19 mouse cellular contexts compared by ENCODE assay signal in genomic region chr19:41260736-41261135, GRCm38 (mm10). TPM values are rescaled to one million over a fixed set of nuclear protein-coding genes. Genes with fewer than 3 reads are reported as not detected.
DNase-seq lines count a peak whose midpoint lies in the region; ATAC-seq and TF ChIP-seq lines count a peak whose summit lies in the region.
"Had no signal": no experiment of that assay in that cellular context is flagged by ENCODE, and none has a peak within 500 bp of the region (broad histone marks: within the 10 kb centered on the region; RNA-seq: fewer than 3 reads in every experiment).

No protein-coding gene starts in this region.

- intact Hi-C loops in left cerebral cortex, postnatal 36 days (cut with DNase I) = loop anchor here (5.0 kb wide), 1 partner anchor 222 kb away; the partner anchor contains the start of gene Lcor

- no peak overlapping the region for H3K4me2 ChIP-seq in kidney, embryonic 14.5 days (replicated peaks; ENCODE audit: low read depth, low read length)
- H3K4me2 ChIP-seq in intestine, postnatal 0 days (replicated peaks; ENCODE audit: low read depth) = peak overlapping the region; percentile 42
- H3K4me2 ChIP-seq in kidney, postnatal 0 days (ENCODE audit: low read length) = no peak overlapping the region
- 0 out of 2 replicates have a peak overlapping the region, but pooled peaks have one; percentile 7 for H3K4me2 ChIP-seq in stomach, embryonic 16.5 days (ENCODE audit: low read depth, low read length)
- H3K4me2 ChIP-seq: hindbrain, embryonic 14.5 days had no signal

- DNase-seq in kidney, adult 11 months = peak; percentile 72
- peak; percentile 11 for DNase-seq in kidney, postnatal 0 days (ENCODE audit: low spot score)
- DNase-seq in adipocyte (ENCODE audit: low spot score) = no peak
- DNase-seq in cerebellum, postnatal 25 days = no peak
- DNase-seq in left cerebral cortex, postnatal 36 days (ENCODE audit: low spot score in 2 of 2) = no peak
- DNase-seq: adrenal gland, postnatal 25 days; cerebellum, adult 11 months; cerebellum, postnatal 10 days; heart, postnatal 14 days; lung, adult 18-20 months; thymus, postnatal 25 days had no signal

- ATAC-seq in kidney, embryonic 14.5 days (ENCODE audit: low FRiP score, low TSS enrichment) = no peak
- ATAC-seq in intestine, postnatal 0 days = peak; percentile 37
- peak; percentile 6; the same call in 1 of the 2 replicates for ATAC-seq in kidney, postnatal 0 days (replicated peaks; ENCODE audit: low FRiP score, low read depth)
- ATAC-seq in stomach, embryonic 16.5 days (ENCODE audit: insufficient read depth, low FRiP score) = no peak

- WGBS in kidney, embryonic 14.5 days = 84% methylated on average over 3 of the region's 3 CpGs
- WGBS in intestine, postnatal 0 days = 37% methylated on average over 3 of the region's 3 CpGs
- WGBS in kidney, postnatal 0 days = 70% methylated on average over 3 of the region's 3 CpGs
- 65% methylated on average over 3 of the region's 3 CpGs for WGBS in stomach, embryonic 16.5 days

- no peaks in the 10 kb centered on the region for H3K9me3 ChIP-seq in kidney, embryonic 14.5 days (ENCODE audit: control insufficient read depth, low read length)
- no peaks in the 10 kb centered on the region for H3K9me3 ChIP-seq in intestine, postnatal 0 days (ENCODE audit: control insufficient read depth)
- H3K9me3 ChIP-seq in kidney, postnatal 0 days (replicated peaks; ENCODE audit: low read length) = no peaks in the 10 kb centered on the region
- no peaks in the 10 kb centered on the region for H3K9me3 ChIP-seq in stomach, embryonic 16.5 days (replicated peaks; ENCODE audit: control insufficient read depth, low read length)
- H3K9me3 ChIP-seq: heart, embryonic 12.5 days; midbrain, embryonic 10.5 days had no signal

- no peak overlapping the region for H3K27ac ChIP-seq in kidney, embryonic 14.5 days (ENCODE audit: low read depth, low read length)
- no peak overlapping the region for H3K27ac ChIP-seq in intestine, postnatal 0 days (ENCODE audit: low read depth, low read length)
- no peak overlapping the region; the same call in 1 of the 2 replicates for H3K27ac ChIP-seq in kidney, postnatal 0 days
- no peak overlapping the region for H3K27ac ChIP-seq in stomach, embryonic 16.5 days (ENCODE audit: low read length)
- H3K27ac ChIP-seq: hindbrain, embryonic 14.5 days; midbrain, embryonic 10.5 days had no signal

- peaks cover 10% of the 10 kb centered on the region; the same call in 1 of the 2 replicates for H3K4me1 ChIP-seq in kidney, embryonic 14.5 days (ENCODE audit: control insufficient read depth, insufficient read depth, low read length)
- peaks cover 15% of the 10 kb centered on the region; the same call in 1 of the 2 replicates for H3K4me1 ChIP-seq in intestine, postnatal 0 days (replicated peaks; ENCODE audit: control insufficient read depth, insufficient read depth, low read length)
- H3K4me1 ChIP-seq in kidney, postnatal 0 days (replicated peaks; ENCODE audit: insufficient read depth, low read length) = peaks cover 31% of the 10 kb centered on the region
- peaks cover 30% of the 10 kb centered on the region for H3K4me1 ChIP-seq in stomach, embryonic 16.5 days (ENCODE audit: control insufficient read depth, insufficient read depth, low read length)

- no peak for TF ChIP-seq CTCF in intestine, postnatal 0 days (IDR thresholded peaks at IDR 0.05; ENCODE audit: low read depth)
- no peak for TF ChIP-seq CTCF in kidney, postnatal 0 days (IDR thresholded peaks at IDR 0.05; ENCODE audit: low read depth)

- H3K36me3 ChIP-seq in kidney, embryonic 14.5 days (ENCODE audit: control insufficient read depth, insufficient read depth, low read length) = 0 out of 2 replicates have a peak, but pooled peaks cover 2% of the 10 kb centered on the region
- H3K36me3 ChIP-seq in intestine, postnatal 0 days (ENCODE audit: control insufficient read depth, insufficient read depth) = no peaks in the 10 kb centered on the region
- no peaks in the 10 kb centered on the region for H3K36me3 ChIP-seq in kidney, postnatal 0 days (ENCODE audit: insufficient read depth, low read length)
- H3K36me3 ChIP-seq in stomach, embryonic 16.5 days (ENCODE audit: control insufficient read depth, insufficient read depth, low read length) = no peaks in the 10 kb centered on the region

- H3K4me3 ChIP-seq in kidney, embryonic 14.5 days (ENCODE audit: low read length) = no peak overlapping the region
- no peak overlapping the region for H3K4me3 ChIP-seq in intestine, postnatal 0 days (ENCODE audit: low read depth, low read length)
- no peak overlapping the region for H3K4me3 ChIP-seq in kidney, postnatal 0 days (replicated peaks; ENCODE audit: low read depth, low read length)
- H3K4me3 ChIP-seq in stomach, embryonic 16.5 days (replicated peaks; ENCODE audit: low read length) = no peak overlapping the region
- H3K4me3 ChIP-seq: heart, embryonic 12.5 days; midbrain, embryonic 10.5 days had no signal

- no peak overlapping the region for H3K9ac ChIP-seq in kidney, embryonic 14.5 days (ENCODE audit: low read depth, low read length)
- no peak overlapping the region for H3K9ac ChIP-seq in intestine, postnatal 0 days (ENCODE audit: low read depth, low read length)
- no peak overlapping the region for H3K9ac ChIP-seq in kidney, postnatal 0 days (ENCODE audit: low read depth, low read length)
- no peak overlapping the region for H3K9ac ChIP-seq in stomach, embryonic 16.5 days (ENCODE audit: low read length)
- H3K9ac ChIP-seq: heart, embryonic 12.5 days; hindbrain, embryonic 14.5 days had no signal

- no peaks in the 10 kb centered on the region for H3K27me3 ChIP-seq in kidney, embryonic 14.5 days (ENCODE audit: control insufficient read depth, insufficient read depth, low read length)
- no peaks in the 10 kb centered on the region for H3K27me3 ChIP-seq in intestine, postnatal 0 days (replicated peaks; ENCODE audit: control insufficient read depth, insufficient read depth, low read length)
- H3K27me3 ChIP-seq in kidney, postnatal 0 days (ENCODE audit: insufficient read depth, low read length) = no peaks in the 10 kb centered on the region
- H3K27me3 ChIP-seq in stomach, embryonic 16.5 days (ENCODE audit: control insufficient read depth, insufficient read depth, low read length) = no peaks in the 10 kb centered on the region
- H3K27me3 ChIP-seq: heart, embryonic 12.5 days had no signal

RNA-seq across cellular contexts. Expression of gene Tm9sf3, which starts 3.1 kb away (rescaled TPM):
- polyA plus RNA-seq in kidney, embryonic 14.5 days (2014; fragmentation: Nextera tagmentation; extraction: Ambion mirVana) = 86.0 and 149 TPM in 2 replicates
- polyA plus RNA-seq in intestine, postnatal 0 days (2015; fragmentation: Nextera tagmentation; extraction: Ambion mirVana) = 105 and 107 TPM in 2 replicates
- 135 and 138 TPM in 2 replicates for polyA plus RNA-seq in kidney, postnatal 0 days (2015; fragmentation: Nextera tagmentation; extraction: Ambion mirVana)
- 136 and 151 TPM in 2 replicates for polyA plus RNA-seq in stomach, embryonic 16.5 days (2015; fragmentation: Nextera tagmentation; extraction: Ambion mirVana)
- 100 to 1,000 TPM; 128 to 130 TPM for total RNA-seq in left cerebral cortex, postnatal 36 days (2021)

RNA-seq across cellular contexts. Expression of gene Tll2, which starts 54.1 kb away (rescaled TPM):
- not detected in 2 replicates for polyA plus RNA-seq in kidney, embryonic 14.5 days (2014; fragmentation: Nextera tagmentation; extraction: Ambion mirVana)
- polyA plus RNA-seq in intestine, postnatal 0 days (2015; fragmentation: Nextera tagmentation; extraction: Ambion mirVana) = 0.10 TPM in 2 replicates
- polyA plus RNA-seq in kidney, postnatal 0 days (2015; fragmentation: Nextera tagmentation; extraction: Ambion mirVana) = not detected in 2 replicates
- 0.21 and 0.29 TPM in 2 replicates for polyA plus RNA-seq in stomach, embryonic 16.5 days (2015; fragmentation: Nextera tagmentation; extraction: Ambion mirVana)
- 1 to 10 TPM; 1.1 TPM for total RNA-seq in left cerebral cortex, postnatal 36 days (2021)
- total RNA-seq: granulocyte monocyte progenitor cell, adult 5-6 weeks; MEL had no signal

Comparison
In these comparisons a context has a peak if more than half of its experiments do, and no peak if none do; other contexts are left out.
1. ATAC-seq: peak in intestine, postnatal 0 days (single experiment) and kidney, postnatal 0 days (single experiment); none in kidney, embryonic 14.5 days (single experiment) and stomach, embryonic 16.5 days (single experiment).
2. DNase-seq: peak in kidney, adult 11 months (single experiment) and kidney, postnatal 0 days (single experiment); none in adipocyte (single experiment), cerebellum, postnatal 25 days (0 of 2) and left cerebral cortex, postnatal 36 days (0 of 2).
3. H3K4me2 ChIP-seq: peak in intestine, postnatal 0 days (single experiment) and stomach, embryonic 16.5 days (single experiment); none in kidney, embryonic 14.5 days (single experiment) and kidney, postnatal 0 days (single experiment).